Mouse (Mus musculus) Patski (cell line): ENCODE results near the gene Zmiz1. TPM values are rescaled to one million over a fixed set of nuclear protein-coding genes. Genes with fewer than 3 reads are reported as not detected.

Experiments used
- ATAC-seq: fragments of 100-300 bp; one replicate; pipeline ENCODE4 v1.8.0; 2021
- CTCF ChIA-PET: fragments of 350-600 bp; sonication (Branson Sonifier 250); formaldehyde crosslinking; loops from one replicate; lab custom pipeline; 2022; ENCODE audit warnings: inconsistent platforms; lab: Charles Lee
- POLR2A ChIA-PET: fragments of 350-600 bp; sonication (Branson Sonifier 250); formaldehyde crosslinking; loops from one replicate; lab custom pipeline; 2022; ENCODE audit warnings: antibody characterized with exemption, inconsistent platforms; lab: Charles Lee
- DNase-seq: peaks from one replicate; pipeline ENCODE4 v3.0.0-alpha.2; 2011; ENCODE audit warnings: low read depth, low spot score
- H3K27me3 ChIP-seq: fragments of 371-371 bp; one replicate; pipeline ENCODE4 v1.5.1; 2021
- CTCF ChIP-seq: fragments of 100-300 bp; IDR thresholded peaks from one replicate; pipeline ENCODE4 v1.5.1; 2021
- in situ Hi-C: fragments of 300-500 bp; cut with MboI; formaldehyde crosslinking; loops from 3 replicates; pipeline ENCODE4 v1.11.1; 2018; ENCODE audit warnings: low pct_unique_long_range_greater_than_20kb, mixed read lengths
- polyA plus RNA-seq: library from polyadenylated mRNA; unstranded; gene quantifications from one replicate; pipeline ENCODE4 v1.2.3, GENCODE M21; 2021

Gene Zmiz1
- polyA plus RNA-seq, 1 experiment from 2014 or later, result 55.2 TPM

DNA sequence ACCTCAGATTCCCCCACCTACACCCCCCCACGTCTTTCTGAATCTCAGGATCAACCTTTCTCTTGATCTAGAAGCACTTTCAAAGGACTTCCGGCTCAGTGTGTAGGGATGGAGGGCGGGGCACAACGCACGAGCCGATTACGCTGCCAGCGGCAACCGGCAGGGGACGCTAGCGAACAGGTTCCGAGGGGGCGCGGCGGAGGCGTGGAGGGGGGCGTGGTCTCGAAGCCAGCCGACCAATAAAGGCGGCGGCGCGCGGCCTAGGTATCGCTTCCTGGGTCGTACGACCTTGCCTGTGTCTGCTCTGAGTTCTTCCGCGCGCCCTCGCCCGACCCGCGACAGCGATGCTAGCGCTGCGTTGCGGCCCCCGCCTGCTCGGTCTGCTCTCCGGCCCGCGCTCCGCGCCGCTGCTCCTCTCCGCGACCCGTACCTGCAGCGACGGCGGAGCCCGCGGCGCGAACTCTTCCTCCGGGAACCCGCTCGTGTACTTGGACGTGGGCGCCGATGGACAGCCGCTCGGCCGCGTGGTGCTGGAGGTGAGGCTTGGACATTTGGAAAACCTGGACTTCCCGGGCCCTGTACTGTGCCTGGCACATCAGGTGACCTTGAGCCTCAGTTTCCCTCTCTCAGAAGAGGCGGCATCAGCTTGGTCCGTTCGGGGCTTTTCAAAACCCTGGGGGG lies 235.0 kb downstream of the Zmiz1 start, which contains the start of gene Ppif:
Gene Ppif (plus strand): TSS at position 267 of the 681 bp plus-strand sequence.
- CTCF ChIA-PET, result no interaction called here
- POLR2A ChIA-PET, result no interaction called here
- peak; percentile 81 for ATAC-seq
- H3K27me3 ChIP-seq, result peaks cover 7% of the 10 kb centered on the region
- in situ Hi-C loops, result loop anchor here (10.0 kb wide), 1 partner anchor 1199 kb away; no protein-coding TSS in a partner anchor
- TF ChIP-seq CTCF, result no peak
- peak; percentile 53 for DNase-seq

DNA sequence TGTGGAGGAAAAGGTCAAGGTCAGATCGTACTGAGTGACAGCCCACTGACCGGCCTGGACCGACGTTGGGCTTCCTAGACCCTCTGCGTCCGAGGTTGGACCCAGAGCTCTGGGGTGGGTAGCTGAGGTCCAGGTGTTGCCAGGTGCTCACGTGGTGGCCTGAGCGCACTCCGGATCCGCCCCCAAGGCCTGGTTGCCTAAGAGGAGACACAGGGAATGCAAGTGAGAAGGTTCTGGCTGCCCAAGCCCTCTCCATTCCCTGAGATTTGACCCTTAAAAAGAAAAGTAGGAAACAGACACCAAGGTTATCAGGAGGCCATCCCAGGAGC lies 235.5 kb downstream of the Zmiz1 start:
- peaks cover 7% of the 10 kb centered on the region for H3K27me3 ChIP-seq
- TF ChIP-seq CTCF, result no peak
- ATAC-seq, result peak; percentile 32
- in situ Hi-C loops, result loop anchor here (10.0 kb wide), 1 partner anchor 1200 kb away; no protein-coding TSS in a partner anchor
- ChIA-PET CTCF (no interaction called here), POLR2A (no interaction called here)
- no peak for DNase-seq

DNA sequence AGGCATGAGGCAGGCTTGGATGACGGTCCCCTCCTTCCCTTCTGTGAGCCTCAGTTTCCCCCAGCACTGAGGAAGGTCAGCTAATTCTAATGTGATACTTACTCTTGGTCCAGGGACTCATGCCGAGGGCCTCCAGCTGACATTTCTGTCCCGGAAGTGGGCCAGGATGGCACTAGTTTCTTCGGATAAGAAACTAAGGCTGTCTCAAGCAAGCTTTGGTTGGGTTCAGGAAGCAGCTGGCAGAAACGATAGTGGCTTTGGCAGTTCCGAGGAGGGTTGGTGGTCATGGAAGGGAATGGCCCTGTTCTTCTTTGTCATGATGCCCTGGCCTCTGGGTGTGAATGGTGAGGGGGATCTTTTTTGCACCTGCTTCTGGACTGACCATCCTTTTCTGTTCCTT lies 236.1 kb downstream of the Zmiz1 start:
- TF ChIP-seq CTCF, result no peak
- DNase-seq, result no peak
- in situ Hi-C loops, result loop anchor here (10.0 kb wide), 1 partner anchor 1200 kb away; no protein-coding TSS in a partner anchor
- H3K27me3 ChIP-seq, result peaks cover 7% of the 10 kb centered on the region
- ChIA-PET POLR2A (no interaction called here), CTCF (no interaction called here)
- no peak for ATAC-seq

DNA sequence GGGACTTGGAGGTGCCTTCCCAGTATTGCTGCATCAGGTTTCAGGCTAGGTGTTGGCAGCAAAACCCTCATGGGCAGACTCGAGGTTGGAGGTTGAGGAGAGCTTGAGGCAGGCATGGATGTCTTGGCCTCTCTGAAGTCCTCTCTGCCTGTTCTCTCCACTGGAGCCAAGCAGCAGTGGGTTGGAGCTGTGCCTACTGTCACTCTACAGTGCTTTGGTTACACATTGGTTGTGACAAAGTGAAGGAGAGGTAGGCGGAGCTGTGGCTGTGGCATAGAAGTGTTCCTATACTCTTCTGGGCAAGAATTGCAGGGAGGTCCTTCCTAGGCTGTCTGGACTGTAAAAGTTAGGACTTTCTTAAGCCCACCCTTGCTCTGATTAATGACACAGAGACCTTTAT lies 237.4 kb downstream of the Zmiz1 start:
- no peak for DNase-seq
- TF ChIP-seq CTCF, result no peak
- POLR2A ChIA-PET, result interaction anchor here (0.6 kb wide), 1 partner anchor 642 kb away, joined by 4 read pairs; no protein-coding TSS in a partner anchor
- CTCF ChIA-PET, result no interaction called here
- no peak for ATAC-seq
- in situ Hi-C loops, result loop anchor here (10.0 kb wide), 1 partner anchor 1202 kb away; no protein-coding TSS in a partner anchor
- H3K27me3 ChIP-seq, result no peaks in the 10 kb centered on the region

DNA sequence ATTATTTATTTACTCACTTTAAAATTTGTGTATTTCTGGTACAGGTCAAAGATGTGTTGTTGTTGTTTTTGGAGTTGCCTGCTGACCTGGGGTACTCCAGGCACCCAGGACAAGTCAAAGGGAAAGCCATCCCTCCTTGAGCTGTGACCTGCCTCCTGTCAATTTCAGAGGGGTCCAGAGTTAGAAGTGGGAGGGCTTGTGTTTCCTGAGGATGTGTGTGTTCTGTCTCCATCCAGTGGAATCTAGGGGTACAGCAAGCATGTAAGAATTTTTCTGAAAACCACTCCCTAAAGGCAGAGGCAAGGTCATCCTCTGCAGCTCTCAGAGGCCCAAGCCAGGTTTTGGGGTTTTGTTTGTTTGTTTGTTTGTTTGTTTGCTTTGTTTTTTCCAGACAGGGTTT lies 243.0 kb downstream of the Zmiz1 start:
- ATAC-seq, result no peak
- no peaks in the 10 kb centered on the region for H3K27me3 ChIP-seq
- no peak for DNase-seq
- POLR2A ChIA-PET, result no interaction called here
- in situ Hi-C loops, result loop anchor here (10.0 kb wide), 1 partner anchor 57 kb away; no protein-coding TSS in a partner anchor
- no peak for TF ChIP-seq CTCF
- CTCF ChIA-PET, result interaction anchor here (1.3 to 1.4 kb wide), 2 partner anchors 15 to 107 kb away, joined by 3 to 4 read pairs; no protein-coding TSS in a partner anchor

GRCm38 (mm10) chr14:25707691-25708181 lies 248.8 kb downstream of the Zmiz1 start:
- no peak for TF ChIP-seq CTCF
- CTCF ChIA-PET, result interaction anchor here (0.7 to 2.1 kb wide), 9 partner anchors 10 to 125 kb away, joined by 3 to 10 read pairs (median 3); no protein-coding TSS in a partner anchor
- in situ Hi-C loops, result loop anchor here (10.0 kb wide), 1 partner anchor 63 kb away; no protein-coding TSS in a partner anchor

DNA sequence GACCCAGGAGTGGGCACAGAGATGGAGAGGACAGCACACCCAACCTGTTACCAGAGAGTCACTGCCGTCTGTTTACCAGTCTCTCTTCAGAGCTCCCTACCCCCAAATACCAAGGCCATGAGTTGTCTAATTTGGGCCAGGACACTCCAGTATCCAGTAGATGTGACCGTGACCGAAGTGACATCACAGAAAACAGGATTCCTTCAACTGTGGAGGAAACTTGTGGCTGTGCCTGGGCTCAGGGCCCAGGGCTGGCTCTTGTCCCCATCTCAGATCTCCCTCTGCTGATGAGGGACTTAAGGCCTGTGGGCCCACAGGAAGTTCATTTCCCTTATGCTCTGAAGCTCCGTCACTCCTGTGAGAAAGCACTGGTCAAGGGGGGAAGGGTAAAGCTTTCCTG lies 249.5 kb downstream of the Zmiz1 start:
- in situ Hi-C loops, result loop anchor here (10.0 kb wide), 1 partner anchor 64 kb away; no protein-coding TSS in a partner anchor
- peak; percentile 69 for ATAC-seq

More at GRCm38 (mm10) chr14:25707691-25708181, 248.8 kb downstream of the Zmiz1 start:
- no peak for ATAC-seq
- no peak for DNase-seq
- H3K27me3 ChIP-seq, result no peaks in the 10 kb centered on the region
- POLR2A ChIA-PET, result interaction anchor here (0.8 kb wide), 1 partner anchor 92 kb away, joined by 3 read pairs; no protein-coding TSS in a partner anchor

DNA sequence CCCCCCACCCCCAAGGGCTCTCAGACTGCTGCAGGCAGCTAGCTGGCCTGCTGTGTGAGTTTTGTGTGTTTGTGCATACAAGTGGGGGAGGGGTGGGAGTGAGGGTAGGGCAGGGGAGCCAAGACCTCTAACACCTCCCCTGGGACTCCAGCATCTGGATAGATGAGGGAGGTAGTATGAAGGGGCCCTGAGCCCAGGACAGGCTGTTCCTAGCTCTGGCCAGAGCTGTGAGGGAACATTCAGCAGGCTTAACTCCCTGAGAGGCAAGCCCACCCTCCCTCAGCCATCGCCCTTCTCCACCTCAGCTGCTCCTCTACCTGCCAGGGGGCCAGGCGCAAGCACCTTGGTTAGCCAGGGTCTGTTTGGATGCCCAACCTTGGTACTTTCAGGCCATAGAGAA lies 249.9 kb downstream of the Zmiz1 start:
- ATAC-seq (no peak), DNase-seq (no peak)
- POLR2A ChIA-PET, result interaction anchor here (0.8 to 1.1 kb wide), 2 partner anchors 31 to 96 kb away, joined by 4 to 6 read pairs; no protein-coding TSS in a partner anchor
- CTCF ChIA-PET, result interaction anchor here (0.7 to 2.1 kb wide), 6 partner anchors 15 to 114 kb away, joined by 3 to 10 read pairs (median 4); no protein-coding TSS in a partner anchor
- in situ Hi-C loops, result loop anchor here (10.0 kb wide), 1 partner anchor 64 kb away; no protein-coding TSS in a partner anchor
- no peak for TF ChIP-seq CTCF
- no peaks in the 10 kb centered on the region for H3K27me3 ChIP-seq

More for the DNA sequence above, 249.5 kb downstream of the Zmiz1 start:
- no peaks in the 10 kb centered on the region for H3K27me3 ChIP-seq
- ChIA-PET CTCF (interaction anchor here (0.7 to 2.1 kb wide), 8 partner anchors 9 to 115 kb away, joined by 3 to 10 read pairs (median 4); no protein-coding TSS in a partner anchor), POLR2A (interaction anchor here (0.8 to 1.1 kb wide), 2 partner anchors 32 to 91 kb away, joined by 3 to 4 read pairs; no protein-coding TSS in a partner anchor)
- no peak for DNase-seq
- no peak for TF ChIP-seq CTCF

DNA sequence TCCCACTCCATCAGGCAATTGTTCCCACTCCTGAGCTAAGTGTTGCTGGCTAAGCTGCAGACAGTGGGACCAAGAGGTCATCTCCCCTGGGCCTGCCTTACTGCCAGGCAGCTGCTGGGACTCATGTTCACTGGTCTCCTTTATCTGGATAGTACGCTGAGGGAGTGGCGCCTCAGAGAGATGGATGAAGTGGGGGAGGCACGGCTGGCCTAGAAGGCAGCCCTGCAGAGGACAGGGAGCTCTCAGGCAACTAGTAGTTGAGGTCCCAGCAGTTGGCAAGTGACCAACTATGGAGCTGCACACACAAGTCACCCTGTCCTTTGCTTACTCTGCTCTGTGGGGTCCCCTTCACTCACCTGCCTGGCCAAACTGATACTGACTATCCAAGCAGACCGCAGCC lies 251.1 kb downstream of the Zmiz1 start:
- ChIA-PET CTCF (interaction anchor here (1.0 kb wide), 1 partner anchor 34 kb away, joined by 3 read pairs; no protein-coding TSS in a partner anchor), POLR2A (no interaction called here)
- TF ChIP-seq CTCF, result no peak
- no peak for ATAC-seq
- in situ Hi-C loops, result no loop called here
- H3K27me3 ChIP-seq, result no peaks in the 10 kb centered on the region
- no peak for DNase-seq

DNA sequence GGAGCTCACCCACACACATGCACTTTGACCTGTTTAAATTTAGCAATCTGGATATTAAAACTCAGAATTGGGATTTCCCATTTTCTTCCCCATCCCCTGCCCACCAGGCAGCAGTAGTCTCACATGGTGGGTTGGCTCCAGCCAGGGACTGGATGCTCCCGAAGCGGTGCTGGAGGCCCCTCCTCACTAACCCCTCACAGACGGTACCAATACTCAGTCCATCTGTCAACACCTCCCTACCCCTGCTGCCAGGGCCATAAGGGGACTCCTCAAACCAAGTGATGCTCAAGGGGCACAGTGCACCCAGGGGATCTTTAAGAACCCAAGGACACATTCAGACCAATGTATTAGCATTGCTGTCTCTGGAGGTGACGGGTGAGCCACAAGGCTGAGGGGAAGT lies 251.7 kb downstream of the Zmiz1 start:
- in situ Hi-C loops, result no loop called here
- ATAC-seq, result no peak
- ChIA-PET POLR2A (no interaction called here), CTCF (no interaction called here)
- H3K27me3 ChIP-seq, result no peaks in the 10 kb centered on the region
- TF ChIP-seq CTCF, result no peak
- DNase-seq, result no peak
